Mouse (Mus musculus): ENCODE data around the gene Tbc1d5. TPM values are rescaled to one million over a fixed set of nuclear protein-coding genes. Genes with fewer than 3 reads are reported as not detected.
"Not testable (repeated sequence)": the region's sequence is repeated elsewhere in the genome, so short reads cannot be mapped to it uniquely, and the experiment has no call there.

Tbc1d5 gene
- polyA plus RNA-seq, 1 experiment, result 11.6 TPM

DNA sequence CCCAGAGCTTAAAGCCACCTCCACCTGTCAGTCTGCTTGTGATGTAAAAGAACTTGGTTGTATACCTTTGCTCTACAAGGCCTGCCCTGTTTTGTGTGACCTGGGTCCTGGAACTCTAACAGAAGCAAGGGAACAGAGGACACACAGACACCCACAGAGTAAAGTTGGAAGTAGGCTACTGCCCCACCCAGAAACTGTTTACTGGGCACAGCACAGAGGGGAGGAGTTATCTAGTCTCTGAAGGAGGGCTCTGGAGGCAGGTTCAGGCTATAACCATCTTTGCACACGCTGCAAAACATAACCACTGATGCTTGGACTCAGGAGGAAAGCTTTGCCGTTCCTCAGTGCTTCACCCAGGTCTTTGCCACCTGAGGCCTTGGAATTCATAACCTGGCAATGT, 448.3 kb downstream of the Tbc1d5 start:
- Histone ChIP-seq H3K4me3 (replicated peaks; ENCODE audit: extremely low read depth, low read depth, low read length) (no peak overlapping the region), H3K4me1 (ENCODE audit: control insufficient read depth, insufficient read depth, low read length) (peaks cover 13% of the 10 kb centered on the region)
- TF ChIP-seq CTCF (IDR thresholded peaks at IDR 0.05; ENCODE audit: insufficient read depth, low read length) (no peak), POLR2A (IDR thresholded peaks at IDR 0.05; ENCODE audit: borderline replicate concordance, extremely low read depth, low read depth, low read length) (no peak)
- no peak for DNase-seq
- WGBS, result 77% methylated on average over 2 of the region's 2 CpGs

DNA sequence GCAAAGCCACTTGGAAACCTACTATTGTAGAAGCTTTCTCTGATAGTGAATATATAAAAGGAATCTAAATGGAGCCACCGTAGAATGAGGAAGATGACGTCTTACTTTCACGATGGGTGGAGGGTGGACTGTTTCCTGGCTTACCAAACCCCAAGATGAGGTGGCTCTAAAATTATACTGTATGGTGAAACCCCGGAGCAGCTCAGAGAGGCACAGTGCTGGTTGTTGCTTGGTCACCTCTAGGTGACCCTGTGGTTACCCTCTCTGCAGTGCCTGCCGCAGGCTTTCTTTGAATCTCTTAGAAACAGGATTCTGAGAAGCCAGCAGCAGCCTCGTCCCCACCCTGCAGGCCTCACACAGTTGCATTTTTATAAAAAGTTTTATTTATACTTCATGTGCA, 449.6 kb downstream of the Tbc1d5 start:
- no peak for DNase-seq
- Histone ChIP-seq H3K4me1 (ENCODE audit: control insufficient read depth, insufficient read depth, low read length) (no peaks in the 10 kb centered on the region; the same call in none of the 2 replicates), H3K4me3 (replicated peaks; ENCODE audit: extremely low read depth, low read depth, low read length) (no peak overlapping the region)
- 68% methylated on average over 6 of the region's 6 CpGs for WGBS
- TF ChIP-seq POLR2A (IDR thresholded peaks at IDR 0.05; ENCODE audit: borderline replicate concordance, extremely low read depth, low read depth, low read length), result no peak
- TF ChIP-seq CTCF (IDR thresholded peaks at IDR 0.05; ENCODE audit: insufficient read depth, low read length), result no peak

DNA sequence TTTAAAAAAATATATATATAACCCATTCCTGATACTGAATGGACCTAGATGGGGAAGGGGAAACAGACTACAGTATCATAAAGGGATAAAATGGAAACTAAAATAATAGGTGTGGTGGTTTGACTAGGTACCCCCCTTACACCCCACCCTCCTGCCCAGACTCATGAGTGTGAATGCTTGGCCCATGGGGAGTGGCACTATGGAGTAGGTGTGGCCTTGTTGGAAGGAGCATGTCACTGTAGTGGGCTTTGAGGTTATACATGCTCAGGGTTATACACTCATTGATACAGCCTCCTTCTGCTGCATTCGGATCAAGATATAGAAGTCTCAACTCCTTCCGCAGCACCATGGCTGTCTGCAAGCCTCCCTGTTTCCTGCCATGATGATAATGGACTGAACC, 450.1 kb downstream of the Tbc1d5 start:
- TF ChIP-seq CTCF (IDR thresholded peaks at IDR 0.05; ENCODE audit: insufficient read depth, low read length) (no peak), POLR2A (IDR thresholded peaks at IDR 0.05; ENCODE audit: borderline replicate concordance, extremely low read depth, low read depth, low read length) (no peak)
- no peaks in the 10 kb centered on the region; the same call in 1 of the 2 replicates for H3K4me1 ChIP-seq (ENCODE audit: control insufficient read depth, insufficient read depth, low read length)
- WGBS, result 86% methylated on average over 2 of the region's 2 CpGs

DNA sequence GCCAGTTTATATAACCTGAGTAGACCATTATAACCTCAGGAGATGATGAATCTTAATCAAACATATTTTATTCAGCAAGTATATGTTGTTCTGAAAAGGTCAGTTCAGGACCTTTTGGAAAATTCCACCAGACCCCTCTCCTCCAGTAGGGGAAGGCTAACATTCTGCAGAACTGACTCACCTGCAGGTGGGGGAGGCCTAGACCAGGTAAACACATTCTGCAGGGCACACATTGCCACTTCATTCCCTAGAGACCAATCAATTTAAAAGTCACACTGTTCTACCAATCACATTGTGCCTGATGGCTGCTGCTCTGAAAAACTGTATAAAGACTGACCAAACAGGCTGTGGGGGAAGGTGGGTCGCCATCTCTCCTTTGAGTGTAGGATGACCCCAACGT, 452.9 kb downstream of the Tbc1d5 start:
- DNase-seq, result no peak
- WGBS, result 73% methylated on average over 2 of the region's 2 CpGs
- TF ChIP-seq POLR2A (IDR thresholded peaks at IDR 0.05; ENCODE audit: borderline replicate concordance, extremely low read depth, low read depth, low read length), result no peak
- TF ChIP-seq CTCF (IDR thresholded peaks at IDR 0.05; ENCODE audit: insufficient read depth, low read length), result no peak

More for the DNA sequence above, 450.1 kb downstream of the Tbc1d5 start:
- no peak for DNase-seq
- no peak overlapping the region for H3K4me3 ChIP-seq (replicated peaks; ENCODE audit: extremely low read depth, low read depth, low read length)

DNA sequence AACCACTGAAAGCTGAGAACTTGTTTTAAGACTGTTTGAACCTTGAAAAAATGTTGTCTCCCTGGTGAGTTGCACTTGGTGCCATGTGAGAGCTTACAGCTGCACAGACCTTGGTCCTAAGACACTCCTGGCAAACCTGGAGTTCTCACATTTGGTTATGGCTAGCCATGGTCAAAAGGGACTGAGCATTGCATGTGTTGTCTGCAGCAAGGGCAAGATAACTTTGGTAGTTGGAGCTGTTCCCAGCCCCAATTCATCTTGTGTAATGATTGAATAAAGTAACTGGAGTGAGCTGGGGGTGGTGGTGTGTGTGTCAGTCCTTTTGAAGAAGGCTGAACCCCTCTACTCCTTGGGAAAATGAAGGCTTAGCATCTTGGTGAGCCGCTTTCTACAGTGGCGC, 454.8 kb downstream of the Tbc1d5 start:
- TF ChIP-seq POLR2A (IDR thresholded peaks at IDR 0.05; ENCODE audit: borderline replicate concordance, extremely low read depth, low read depth, low read length) (no peak), CTCF (IDR thresholded peaks at IDR 0.05; ENCODE audit: insufficient read depth, low read length) (no peak)
- no peaks in the 10 kb centered on the region for H3K4me1 ChIP-seq (ENCODE audit: control insufficient read depth, insufficient read depth, low read length)
- H3K4me3 ChIP-seq (replicated peaks; ENCODE audit: extremely low read depth, low read depth, low read length), result no peak overlapping the region
- DNase-seq, result no peak
- WGBS, result 85% methylated on average over 2 of the region's 2 CpGs

More for the DNA sequence above, 452.9 kb downstream of the Tbc1d5 start:
- Histone ChIP-seq H3K4me3 (replicated peaks; ENCODE audit: extremely low read depth, low read depth, low read length) (no peak overlapping the region), H3K4me1 (ENCODE audit: control insufficient read depth, insufficient read depth, low read length) (no peaks in the 10 kb centered on the region; the same call in 1 of the 2 replicates)

DNA sequence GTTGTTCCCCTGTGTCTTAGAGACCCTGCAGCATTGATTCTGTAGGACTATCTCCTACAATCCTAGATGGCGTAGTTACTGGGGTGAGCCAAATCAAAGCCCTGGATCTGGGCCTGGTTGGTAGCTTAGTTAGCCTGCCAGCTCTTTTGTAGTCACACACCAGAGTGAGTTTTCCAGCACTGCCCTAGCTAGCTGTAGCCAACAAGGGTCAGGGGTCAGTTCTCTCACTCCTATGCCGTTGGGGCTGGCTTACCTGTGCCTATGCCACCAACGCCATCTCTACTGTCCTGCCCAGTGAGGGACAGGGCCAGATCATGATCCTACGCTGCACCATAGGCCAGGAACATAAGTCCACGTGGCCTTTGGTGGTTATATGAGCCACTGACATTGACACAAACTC, 461.6 kb downstream of the Tbc1d5 start:
- TF ChIP-seq CTCF (IDR thresholded peaks at IDR 0.05; ENCODE audit: insufficient read depth, low read length) (no peak), POLR2A (IDR thresholded peaks at IDR 0.05; ENCODE audit: borderline replicate concordance, extremely low read depth, low read depth, low read length) (no peak)
- 86% methylated on average over 5 of the region's 5 CpGs for WGBS
- no peak for DNase-seq
- no peaks in the 10 kb centered on the region for H3K4me1 ChIP-seq (ENCODE audit: control insufficient read depth, insufficient read depth, low read length)
- no peak overlapping the region for H3K4me3 ChIP-seq (replicated peaks; ENCODE audit: extremely low read depth, low read depth, low read length)

DNA sequence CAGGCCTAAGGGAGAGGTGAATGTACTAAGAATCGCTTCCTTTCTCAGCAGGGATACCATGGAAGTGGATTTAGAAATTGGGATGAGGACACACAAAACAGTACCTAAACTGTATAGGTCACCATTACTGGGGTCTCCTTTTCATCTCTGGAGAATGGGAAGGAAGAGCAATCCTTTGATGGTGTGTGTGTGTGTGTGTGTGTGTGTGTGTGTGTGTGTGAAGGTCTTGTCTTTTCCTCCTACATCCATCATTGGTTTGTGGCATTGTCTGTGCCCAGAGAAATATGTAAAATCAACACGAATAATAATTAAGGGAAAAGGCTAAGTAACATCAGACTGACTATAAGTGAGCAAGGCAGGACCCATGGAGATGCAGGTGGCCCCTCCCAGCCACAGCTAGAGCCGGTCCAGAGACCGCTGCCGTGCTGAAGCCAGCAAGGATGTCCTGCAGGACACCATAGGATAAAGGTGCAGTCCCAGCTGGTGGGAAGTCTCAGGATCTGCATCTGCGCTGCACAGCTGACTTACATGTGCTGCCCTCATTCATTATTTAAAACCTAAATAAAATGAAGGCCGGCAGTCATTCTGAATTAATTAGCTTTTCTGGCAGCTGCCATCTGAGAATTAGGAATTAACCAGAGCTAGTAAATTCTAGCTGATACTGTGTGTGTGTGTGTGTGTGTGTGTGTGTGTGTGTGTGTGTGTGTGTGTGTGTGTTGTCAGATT, 468.5 kb downstream of the Tbc1d5 start:
- TF ChIP-seq CTCF (IDR thresholded peaks at IDR 0.05; ENCODE audit: insufficient read depth, low read length) (no peak), POLR2A (IDR thresholded peaks at IDR 0.05; ENCODE audit: borderline replicate concordance, extremely low read depth, low read depth, low read length) (no peak)
- no peak for DNase-seq
- WGBS, result 84% methylated on average over 7 of the region's 7 CpGs

DNA sequence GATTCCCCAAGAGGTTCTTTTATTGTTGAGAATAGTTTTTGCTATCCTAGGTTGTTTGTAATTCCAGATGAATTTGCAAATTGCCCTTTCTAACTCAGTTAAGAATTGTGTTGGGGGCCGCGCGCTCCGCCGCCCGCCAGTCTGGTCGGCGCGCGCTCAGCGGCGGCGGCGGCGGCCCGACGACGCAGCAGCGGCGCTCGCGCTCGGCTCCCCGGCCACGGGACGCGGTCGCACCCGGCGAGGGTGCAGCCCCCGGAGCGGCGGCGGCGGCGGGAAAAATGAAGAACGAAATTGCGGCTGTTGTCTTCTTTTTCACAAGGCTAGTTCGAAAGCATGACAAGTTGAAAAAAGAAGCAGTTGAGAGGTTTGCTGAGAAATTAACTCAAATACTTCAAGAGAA, 480.7 kb downstream of the Tbc1d5 start:
- not testable (repeated sequence) for DNase-seq; H3K4me1 ChIP-seq (ENCODE audit: control insufficient read depth, insufficient read depth, low read length); H3K4me3 ChIP-seq (replicated peaks; ENCODE audit: extremely low read depth, low read depth, low read length)
- WGBS, result 7% methylated on average over 39 of the region's 39 CpGs

More for the DNA sequence above, 468.5 kb downstream of the Tbc1d5 start:
- Histone ChIP-seq H3K4me3 (replicated peaks; ENCODE audit: extremely low read depth, low read depth, low read length) (no peak overlapping the region), H3K4me1 (ENCODE audit: control insufficient read depth, insufficient read depth, low read length) (no peaks in the 10 kb centered on the region)

DNA sequence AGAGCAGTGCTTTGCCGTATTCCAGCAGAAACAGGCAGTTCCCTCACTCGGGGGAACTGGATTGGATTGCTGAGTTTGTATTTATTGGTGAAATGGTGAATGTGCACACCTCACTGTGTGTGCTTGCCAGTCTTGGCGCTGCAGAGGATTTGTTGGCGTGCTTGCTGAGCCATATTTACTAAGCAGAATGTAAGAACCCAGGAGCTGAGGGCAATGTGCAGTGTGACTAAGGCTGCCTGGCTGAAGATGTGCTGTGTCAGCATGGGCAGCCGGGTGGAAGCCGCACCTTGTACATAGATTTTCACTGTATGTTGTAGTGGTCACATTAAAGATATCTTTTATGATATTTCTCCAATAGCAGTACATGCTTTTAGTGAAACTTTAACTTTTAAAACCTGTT, 491.0 kb downstream of the Tbc1d5 start:
- TF ChIP-seq POLR2A (IDR thresholded peaks at IDR 0.05; ENCODE audit: borderline replicate concordance, extremely low read depth, low read depth, low read length) (no peak), CTCF (IDR thresholded peaks at IDR 0.05; ENCODE audit: insufficient read depth, low read length) (no peak)
- whole genome bisulfite sequencing, result 87% methylated on average over 6 of the region's 6 CpGs
- Histone ChIP-seq H3K4me1 (ENCODE audit: control insufficient read depth, insufficient read depth, low read length) (no peaks in the 10 kb centered on the region), H3K4me3 (replicated peaks; ENCODE audit: extremely low read depth, low read depth, low read length) (no peak overlapping the region)
- DNase-seq, result no peak

DNA sequence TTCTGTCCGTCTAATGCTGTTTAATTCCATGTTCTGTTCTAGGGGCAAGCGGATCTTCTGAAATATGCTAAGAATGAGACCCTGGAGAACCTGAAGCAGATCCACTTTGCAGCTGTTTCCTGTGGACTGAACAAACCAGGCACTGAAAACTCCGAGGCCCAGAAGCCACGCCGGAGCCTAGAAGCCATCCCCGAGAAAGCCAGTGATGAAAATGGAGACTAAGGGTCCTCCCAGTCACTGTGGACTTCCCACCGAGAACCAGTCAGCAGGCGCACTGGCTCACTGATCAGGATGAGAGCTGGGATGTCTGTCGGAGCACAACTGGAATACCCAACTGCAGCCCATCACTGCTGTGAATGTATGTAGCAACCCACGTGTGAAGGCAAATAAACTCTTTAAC, 491.5 kb downstream of the Tbc1d5 start:
- no peak for DNase-seq

More for the DNA sequence above, 491.5 kb downstream of the Tbc1d5 start:
- TF ChIP-seq CTCF (IDR thresholded peaks at IDR 0.05; ENCODE audit: insufficient read depth, low read length), result no peak
- TF ChIP-seq POLR2A (IDR thresholded peaks at IDR 0.05; ENCODE audit: borderline replicate concordance, extremely low read depth, low read depth, low read length), result no peak
- no peak overlapping the region for H3K4me3 ChIP-seq (replicated peaks; ENCODE audit: extremely low read depth, low read depth, low read length)
- H3K4me1 ChIP-seq (ENCODE audit: control insufficient read depth, insufficient read depth, low read length), result 0 out of 2 replicates have a peak, but pooled peaks cover under 1% of the 10 kb centered on the region
- 86% methylated on average over 10 of the region's 10 CpGs for WGBS

Measured in lung, adult 2 months (tissue).